Mouse (Mus musculus) limb, embryonic 14.5 days (tissue): Measurements from ENCODE around the gene Dact1. TPM values are rescaled to one million over a fixed set of nuclear protein-coding genes. Genes with fewer than 3 reads are reported as not detected.

ENCODE experiments used
- ATAC-seq: fragments of 200-750 bp; cut with Nextera tagmentation; 2 replicates; pipeline ENCODE4 v1.8.0; 2017; ENCODE audit warnings: low read depth, moderate number of reproducible peaks, moderate TSS enrichment; ENCODE audit not compliant: low FRiP score
- DNase-seq: peaks from one replicate; pipeline ENCODE4 v3.0.0-alpha.2; 2015; ENCODE audit warnings: low spot score
- H3K27ac ChIP-seq: fragments of 300-500 bp; sonication (generic); replicated peaks from 2 replicates; pipeline ENCODE4 v1.5.1; 2014; ENCODE audit warnings: low read depth, mild to moderate bottlenecking, low read length, moderate library complexity, mixed read lengths
- H3K27me3 ChIP-seq: fragments of 300-500 bp; sonication (generic); 2 replicates; pipeline ENCODE4 v1.6.1; 2014; ENCODE audit warnings: low read length, mixed read lengths; ENCODE audit not compliant: control insufficient read depth, insufficient read depth
- H3K36me3 ChIP-seq: fragments of 300-500 bp; sonication (generic); 2 replicates; pipeline ENCODE4 v1.6.1; 2014; ENCODE audit warnings: mild to moderate bottlenecking, low read length, moderate library complexity, mixed read lengths; ENCODE audit not compliant: control insufficient read depth, insufficient read depth
- H3K4me1 ChIP-seq: fragments of 300-500 bp; sonication (generic); 2 replicates; pipeline ENCODE4 v1.6.1; 2014; ENCODE audit warnings: antibody characterized with exemption, low read length, mixed read lengths; ENCODE audit not compliant: control insufficient read depth, insufficient read depth
- H3K4me2 ChIP-seq: fragments of 300-500 bp; sonication (generic); replicated peaks from 2 replicates; pipeline ENCODE4 v1.6.1; 2014; ENCODE audit warnings: low read depth, mild to moderate bottlenecking, low read length, moderate library complexity; ENCODE audit not compliant: severe bottlenecking
- H3K4me3 ChIP-seq: fragments of 300-500 bp; sonication (generic); replicated peaks from 2 replicates; pipeline ENCODE4 v1.5.1; 2014; ENCODE audit warnings: low read length
- H3K9ac ChIP-seq: fragments of 300-500 bp; sonication (generic); 2 replicates; pipeline ENCODE4 v1.6.1; 2014; ENCODE audit warnings: mild to moderate bottlenecking, low read depth, low read length, moderate library complexity; ENCODE audit not compliant: severe bottlenecking
- H3K9me3 ChIP-seq: fragments of 300-500 bp; sonication (generic); 2 replicates; pipeline ENCODE4 v1.6.1; 2016; ENCODE audit warnings: low read length; ENCODE audit not compliant: control insufficient read depth
- POLR2A ChIP-seq: fragments of 200-500 bp; IDR thresholded peaks from 2 replicates; pipeline ENCODE4 v1.8.0; 2012; ENCODE audit warnings: inconsistent platforms, mild to moderate bottlenecking, moderate library complexity, borderline replicate concordance; ENCODE audit not compliant: insufficient read depth, insufficient read length; ENCODE audit errors: extremely low read depth
- WGBS: fragments of 180-500 bp; shearing (Covaris S2); extraction: QIAGEN DNeasy Blood & Tissue Kit; methylation state at CpG from one replicate; pipeline ENCODE4 v1.1.7; 2014; 5-methylcytosine and 5-hydroxymethylcytosine counted together
- polyA plus RNA-seq, 2 experiments: library from polyadenylated mRNA; depleted of rRNA in 1 of 2; stranded (reverse) in 1 of 2; unstranded in 1 of 2; fragments of >200 nt; fragmentation: Nextera tagmentation in 1 of 2; extraction: Ambion mirVana in 1 of 2; gene quantifications; 2 replicates each; pipeline versions ENCODE4 v1.2.1 to v1.2.3; 2012 to 2014

Gene Dact1
- polyA plus RNA-seq, 2 experiments, result 14.8 to 30.4 TPM

DNA sequence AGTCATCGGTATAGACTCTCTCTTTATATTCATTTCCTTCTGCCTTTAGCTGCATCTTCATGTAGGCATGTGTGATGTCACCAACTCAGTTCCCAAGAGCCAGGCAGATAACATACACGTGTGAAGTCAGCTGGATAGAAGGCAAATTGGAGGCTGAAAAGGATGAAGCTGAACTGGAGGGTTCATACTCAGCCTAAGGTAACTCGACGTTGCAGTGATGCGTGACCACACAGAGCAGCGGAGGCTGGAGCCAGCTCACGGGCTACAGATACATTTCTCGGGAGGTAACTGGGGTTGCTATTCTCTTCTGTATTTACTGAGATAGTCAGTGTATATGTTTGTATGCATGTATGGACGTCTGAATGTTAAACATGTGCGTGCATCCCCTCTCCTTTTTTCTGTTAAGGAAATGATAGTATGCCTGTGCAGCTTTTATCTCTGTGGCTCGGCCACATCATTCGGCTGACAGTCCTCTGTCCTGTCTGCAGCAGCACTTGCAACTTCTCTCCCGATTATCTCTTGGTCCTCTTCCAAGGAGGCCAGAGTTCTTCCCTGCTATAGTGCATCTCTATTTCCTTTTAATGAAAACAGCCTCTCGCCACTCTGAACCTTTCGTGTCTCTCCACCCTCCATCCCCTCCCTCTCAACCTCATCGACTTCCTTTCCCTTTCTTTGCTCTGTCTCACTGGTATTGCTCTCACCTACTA, 29.6 kb downstream of the Dact1 start:
- H3K4me3 ChIP-seq, result no peak overlapping the region
- DNase-seq, result no peak
- 76% methylated on average over 16 of the region's 16 CpGs for WGBS
- H3K27ac ChIP-seq, result no peak overlapping the region
- no peak overlapping the region for H3K4me2 ChIP-seq
- no peaks in the 10 kb centered on the region for H3K4me1 ChIP-seq
- no peaks in the 10 kb centered on the region for H3K9me3 ChIP-seq
- no peak for ATAC-seq
- no peak for TF ChIP-seq POLR2A
- no peaks in the 10 kb centered on the region for H3K27me3 ChIP-seq
- no peaks in the 10 kb centered on the region for H3K36me3 ChIP-seq
- H3K9ac ChIP-seq, result no peak overlapping the region

DNA sequence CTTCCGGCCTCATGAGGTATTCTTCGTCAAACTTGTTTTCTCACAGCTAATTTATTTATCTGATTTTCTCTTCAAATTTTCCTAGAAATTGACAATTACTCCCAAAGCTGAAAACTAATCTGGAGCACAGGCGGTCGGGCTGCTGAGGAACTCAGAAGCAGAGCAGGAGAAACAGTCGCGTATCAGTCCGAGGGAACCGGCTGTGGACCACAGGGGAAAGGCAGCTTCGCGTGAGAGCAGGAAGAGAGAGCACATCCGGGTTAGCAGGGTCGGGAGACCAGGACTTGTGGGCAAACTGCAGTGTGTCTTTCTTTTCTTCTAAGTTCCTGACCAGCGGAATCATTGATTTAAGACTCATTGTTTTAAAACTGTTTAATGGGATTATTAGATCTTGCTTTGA, 32.7 kb downstream of the Dact1 start:
- H3K36me3 ChIP-seq, result no peaks in the 10 kb centered on the region
- H3K4me1 ChIP-seq, result peaks cover 13% of the 10 kb centered on the region
- no peak overlapping the region for H3K9ac ChIP-seq
- H3K4me2 ChIP-seq, result 0 out of 2 replicates have a peak overlapping the region, but pooled peaks have one; percentile 18
- ATAC-seq (no peak), DNase-seq (no peak)
- no peaks in the 10 kb centered on the region for H3K27me3 ChIP-seq
- H3K4me3 ChIP-seq, result no peak overlapping the region
- WGBS, result 47% methylated on average over 13 of the region's 13 CpGs
- no peak overlapping the region for H3K27ac ChIP-seq
- no peak for TF ChIP-seq POLR2A
- H3K9me3 ChIP-seq, result no peaks in the 10 kb centered on the region

- TF ChIP-seq POLR2A, result no peak
- Histone ChIP-seq H3K9ac (no peak overlapping the region), H3K4me1 (peaks cover 13% of the 10 kb centered on the region), H3K4me3 (no peak overlapping the region), H3K36me3 (no peaks in the 10 kb centered on the region), H3K4me2 (no peak overlapping the region), H3K27ac (no peak overlapping the region), H3K27me3 (no peaks in the 10 kb centered on the region), H3K9me3 (no peaks in the 10 kb centered on the region)
- 27% methylated on average over 7 of the region's 7 CpGs for WGBS
- DNase-seq (no peak), ATAC-seq (no peak)
Measured at GRCm38 (mm10) chr12:71345471-71345870, 35.8 kb downstream of the Dact1 start.

DNA sequence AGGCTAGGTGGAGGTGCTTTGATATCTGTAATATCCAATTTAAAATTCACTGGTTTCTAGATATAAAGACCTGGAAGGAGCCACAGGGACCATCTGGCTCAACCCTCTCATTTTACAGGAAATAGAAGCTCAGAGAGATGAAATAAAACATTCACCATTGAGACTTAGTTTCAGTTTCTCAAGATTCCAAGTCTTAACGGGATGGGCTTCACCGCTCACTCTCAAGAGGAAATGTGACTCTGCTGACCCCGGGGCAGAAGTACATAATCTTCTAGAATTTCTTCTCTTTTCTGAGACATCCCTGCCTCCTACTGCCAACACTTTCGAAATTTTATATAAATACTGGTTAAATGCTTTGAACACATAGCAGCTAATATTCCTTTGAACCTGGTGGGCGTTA, 36.4 kb downstream of the Dact1 start:
- H3K4me2 ChIP-seq, result peak overlapping the region; percentile 27
- H3K27me3 ChIP-seq, result no peaks in the 10 kb centered on the region
- DNase-seq, result no peak
- H3K36me3 ChIP-seq, result no peaks in the 10 kb centered on the region
- no peak for ATAC-seq
- TF ChIP-seq POLR2A, result no peak
- no peak overlapping the region for H3K4me3 ChIP-seq
- no peak overlapping the region for H3K9ac ChIP-seq
- H3K27ac ChIP-seq, result no peak overlapping the region
- WGBS, result 31% methylated on average over 5 of the region's 5 CpGs
- H3K9me3 ChIP-seq, result no peaks in the 10 kb centered on the region
- peaks cover 13% of the 10 kb centered on the region for H3K4me1 ChIP-seq

DNA sequence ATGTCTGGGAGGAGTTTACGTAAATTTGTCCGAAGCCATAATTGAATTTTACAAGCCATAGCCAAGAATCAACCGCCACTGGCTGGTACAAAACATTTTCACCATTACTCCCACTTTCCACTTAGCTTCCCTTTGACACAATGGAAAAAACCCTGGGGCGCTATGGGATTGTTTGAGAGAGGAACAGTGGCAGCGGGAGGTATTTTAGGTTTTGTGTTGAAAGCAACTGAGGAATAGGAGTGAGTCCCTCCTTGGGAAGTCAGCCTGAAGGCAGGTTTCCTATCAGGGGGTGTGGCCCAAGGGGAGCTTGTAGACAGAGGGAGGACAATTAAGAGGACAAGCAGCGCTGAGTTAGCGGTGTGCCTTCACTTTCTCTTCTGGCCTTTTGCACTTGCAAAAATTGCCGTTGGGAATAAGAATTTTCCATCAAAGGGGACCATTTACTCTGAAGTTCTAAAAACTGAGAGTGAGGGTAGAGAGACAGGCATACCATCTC, 38.8 kb downstream of the Dact1 start:
- no peaks in the 10 kb centered on the region for H3K9me3 ChIP-seq
- H3K4me2 ChIP-seq, result no peak overlapping the region
- TF ChIP-seq POLR2A, result no peak
- H3K9ac ChIP-seq, result no peak overlapping the region
- peaks cover 13% of the 10 kb centered on the region for H3K4me1 ChIP-seq
- H3K27ac ChIP-seq, result no peak overlapping the region
- no peaks in the 10 kb centered on the region for H3K36me3 ChIP-seq
- H3K4me3 ChIP-seq, result no peak overlapping the region
- WGBS, result 52% methylated on average over 8 of the region's 8 CpGs
- no peak for ATAC-seq
- DNase-seq, result no peak
- no peaks in the 10 kb centered on the region for H3K27me3 ChIP-seq
